Comparison of ENCODE assay signal across 8 mouse cellular contexts in genomic region chr4:130662979-130663725, GRCm38 (mm10). TPM values are rescaled to one million over a fixed set of nuclear protein-coding genes. Genes with fewer than 3 reads are reported as not detected.
DNase-seq lines count a peak whose midpoint lies in the region; ATAC-seq and TF ChIP-seq lines count a peak whose summit lies in the region.

Pum1 (plus strand) TSS chr4:130663321.

- H3K36me3 ChIP-seq in E14TG2a.4 (ENCODE audit: insufficient read depth, low read length): peaks cover 39% of the 10 kb centered on the region
- no peaks in the 10 kb centered on the region for H3K36me3 ChIP-seq in forebrain, embryonic 13.5 days (ENCODE audit: poor library complexity, severe bottlenecking)
- no peaks in the 10 kb centered on the region for H3K36me3 ChIP-seq in liver, postnatal 0 days (replicated peaks; ENCODE audit: insufficient read depth, low read length)
- H3K36me3 ChIP-seq in neural tube, embryonic 14.5 days (ENCODE audit: control insufficient read depth, insufficient read depth, low read length): no peaks in the 10 kb centered on the region

- peak within 1 kb of the TSS; percentile 99 for H3K9ac ChIP-seq in forebrain, embryonic 13.5 days
- peak within 1 kb of the TSS; percentile 98 for H3K9ac ChIP-seq in liver, postnatal 0 days (replicated peaks)
- H3K9ac ChIP-seq in neural tube, embryonic 14.5 days (replicated peaks; ENCODE audit: low read depth, low read length): peak within 1 kb of the TSS; percentile 96

- WGBS in forebrain, embryonic 13.5 days: under 1% methylated on average over 77 of the region's 90 CpGs
- WGBS in large intestine, adult 2 months: under 1% methylated on average over 89 of the region's 90 CpGs
- WGBS in liver, postnatal 0 days (ENCODE audit: insufficient replicate concordance): 2% methylated on average over 70 of the region's 90 CpGs
- under 1% methylated on average over 68 of the region's 90 CpGs for WGBS in neural tube, embryonic 14.5 days

- H3K27ac ChIP-seq in forebrain, embryonic 13.5 days: peak within 1 kb of the TSS; percentile 97
- peak within 1 kb of the TSS; percentile 98 for H3K27ac ChIP-seq in liver, postnatal 0 days (ENCODE audit: low read depth)
- peak within 1 kb of the TSS; percentile 99 for H3K27ac ChIP-seq in neural tube, embryonic 14.5 days (ENCODE audit: low read depth, low read length)

- H3K4me2 ChIP-seq in forebrain, embryonic 13.5 days: peak within 1 kb of the TSS; percentile 79
- peak within 1 kb of the TSS; percentile 74 for H3K4me2 ChIP-seq in liver, postnatal 0 days (ENCODE audit: low read depth, low read length)
- peak within 1 kb of the TSS; percentile 95 for H3K4me2 ChIP-seq in neural tube, embryonic 14.5 days (ENCODE audit: low read depth, low read length)

- peaks cover 86% of the 10 kb centered on the region for H3K4me1 ChIP-seq in E14TG2a.4 (replicated peaks; ENCODE audit: low read depth, low read length)
- peaks cover 36% of the 10 kb centered on the region for H3K4me1 ChIP-seq in forebrain, embryonic 13.5 days
- peaks cover 26% of the 10 kb centered on the region for H3K4me1 ChIP-seq in liver, postnatal 0 days (ENCODE audit: insufficient read depth)
- H3K4me1 ChIP-seq in neural tube, embryonic 14.5 days (ENCODE audit: control insufficient read depth, insufficient read depth, low read length): peaks cover 27% of the 10 kb centered on the region

- TF ChIP-seq EP300 in liver, postnatal 0 days (IDR thresholded peaks at IDR 0.05; ENCODE audit: low read depth): no peak

- TF ChIP-seq CTCF in E14TG2a.4 (conservative IDR thresholded peaks at IDR 0.05; ENCODE audit: low read length): no peak
- TF ChIP-seq CTCF in liver, postnatal 0 days (IDR thresholded peaks at IDR 0.05; ENCODE audit: low read depth): no peak

- peak; percentile 91 for DNase-seq in c-Kit-positive CD71-positive TER-119-positive erythroid progenitor cells, embryonic 14.5 days (ENCODE audit: low spot score)
- DNase-seq in heart, postnatal 10 days: peak; percentile 88 to 90
- peak; percentile 63 for DNase-seq in large intestine, adult 2 months (ENCODE audit: low read depth, low spot score)
- DNase-seq in liver, postnatal 0 days: peak; percentile 96
- peak; percentile 94 for DNase-seq in testis, postnatal 10 days (ENCODE audit: low spot score)

- intact Hi-C loops in heart, postnatal 10 days (cut with DNase I): no loop called here

- peak within 1 kb of the TSS; percentile 96 for H3K4me3 ChIP-seq in E14TG2a.4 (replicated peaks; ENCODE audit: low read length)
- H3K4me3 ChIP-seq in forebrain, embryonic 13.5 days: peak within 1 kb of the TSS; percentile 94
- peak within 1 kb of the TSS; percentile 98 for H3K4me3 ChIP-seq in liver, postnatal 0 days (ENCODE audit: low read depth, low read length)
- peak within 1 kb of the TSS; percentile 90 for H3K4me3 ChIP-seq in neural tube, embryonic 14.5 days (ENCODE audit: low read depth, low read length)

- ATAC-seq in forebrain, embryonic 13.5 days: peak; percentile 95
- ATAC-seq in liver, postnatal 0 days: peak; percentile 92
- ATAC-seq in neural tube, embryonic 14.5 days (ENCODE audit: low read depth): peak; percentile 93

- no peaks in the 10 kb centered on the region for H3K9me3 ChIP-seq in E14TG2a.4 (ENCODE audit: low read length)
- no peaks in the 10 kb centered on the region for H3K9me3 ChIP-seq in forebrain, embryonic 13.5 days (replicated peaks)
- no peaks in the 10 kb centered on the region for H3K9me3 ChIP-seq in liver, postnatal 0 days (ENCODE audit: low read length)
- no peaks in the 10 kb centered on the region for H3K9me3 ChIP-seq in neural tube, embryonic 14.5 days (ENCODE audit: control insufficient read depth, low read length)

- no peaks in the 10 kb centered on the region for H3K27me3 ChIP-seq in E14TG2a.4 (ENCODE audit: insufficient read depth, low read length)
- H3K27me3 ChIP-seq in forebrain, embryonic 13.5 days: no peaks in the 10 kb centered on the region
- no peaks in the 10 kb centered on the region for H3K27me3 ChIP-seq in liver, postnatal 0 days (ENCODE audit: insufficient read depth, low read length)
- H3K27me3 ChIP-seq in neural tube, embryonic 14.5 days (ENCODE audit: control insufficient read depth, insufficient read depth, low read length): no peaks in the 10 kb centered on the region

RNA-seq across cellular contexts. Expression of gene Pum1, which starts in this region (rescaled TPM):
- polyA plus RNA-seq in forebrain, embryonic 13.5 days (2015; fragmentation: Nextera tagmentation; extraction: Ambion mirVana): 117 and 133 TPM in 2 replicates
- total RNA-seq in heart, postnatal 10 days (2021): 10 to 100 TPM; 66.0 to 66.8 TPM
- 25.0 and 47.6 TPM in 2 replicates for polyA plus RNA-seq in large intestine, adult 2 months (2012; rRNA removed)
- polyA plus RNA-seq in liver, postnatal 0 days (2015; fragmentation: Nextera tagmentation; extraction: Ambion mirVana): 14.8 and 16.7 TPM in 2 replicates
- 94.8 and 99.6 TPM in 2 replicates for polyA plus RNA-seq in neural tube, embryonic 14.5 days (2014; fragmentation: Nextera tagmentation; extraction: Ambion mirVana)

Comparison
In these comparisons a context has a peak if more than half of its experiments do, and no peak if none do; other contexts are left out.
1. Peak in every context shown above with its lines: DNase-seq, ATAC-seq, H3K4me3 ChIP-seq and H3K27ac ChIP-seq.